Mouse (Mus musculus) limb, embryonic 12.5 days (tissue): ENCODE measurements around the gene Fkbp6. TPM values are rescaled to one million over a fixed set of nuclear protein-coding genes. Genes with fewer than 3 reads are reported as not detected.

ENCODE experiments used
- ATAC-seq: fragments of 200-750 bp; cut with Nextera tagmentation; 2 replicates; pipeline ENCODE4 v1.8.0; 2017; ENCODE audit warnings: low read depth, moderate TSS enrichment; ENCODE audit not compliant: insufficient number of reproducible peaks, insufficient read depth, low FRiP score, low TSS enrichment
- H3K27ac ChIP-seq: fragments of 300-500 bp; sonication (generic); 2 replicates; pipeline ENCODE4 v1.5.1; 2016; ENCODE audit warnings: mild to moderate bottlenecking, moderate library complexity
- H3K27me3 ChIP-seq: fragments of 300-500 bp; sonication (generic); 2 replicates; pipeline ENCODE4 v1.6.1; 2016; ENCODE audit warnings: mild to moderate bottlenecking, moderate library complexity
- H3K36me3 ChIP-seq: fragments of 300-500 bp; sonication (generic); 2 replicates; pipeline ENCODE4 v1.6.1; 2016; ENCODE audit warnings: mild to moderate bottlenecking, moderate library complexity
- H3K4me1 ChIP-seq: fragments of 300-500 bp; sonication (generic); replicated peaks from 2 replicates; pipeline ENCODE4 v1.6.1; 2016
- H3K4me2 ChIP-seq: fragments of 300-500 bp; sonication (generic); 2 replicates; pipeline ENCODE4 v1.6.1; 2016; ENCODE audit warnings: mild to moderate bottlenecking, moderate library complexity
- H3K4me3 ChIP-seq: fragments of 300-500 bp; sonication (generic); replicated peaks from 2 replicates; pipeline ENCODE4 v1.5.1; 2016; ENCODE audit warnings: mild to moderate bottlenecking
- H3K9ac ChIP-seq: fragments of 300-500 bp; sonication (generic); replicated peaks from 2 replicates; pipeline ENCODE4 v1.6.1; 2016; ENCODE audit warnings: mild to moderate bottlenecking, moderate library complexity
- H3K9me3 ChIP-seq: fragments of 300-500 bp; sonication (generic); 2 replicates; pipeline ENCODE4 v1.6.1; 2016; ENCODE audit warnings: mild to moderate bottlenecking, moderate library complexity
- WGBS: fragments of 180-500 bp; shearing (Covaris S2); methylation state at CpG from one replicate; pipeline ENCODE4 v1.1.7; 2016; 5-methylcytosine and 5-hydroxymethylcytosine counted together
- polyA plus RNA-seq: library from polyadenylated mRNA; unstranded; fragments of >200 nt; fragmentation: Nextera tagmentation; extraction: Ambion mirVana; gene quantifications from 2 replicates; pipeline ENCODE4 v1.2.1, GENCODE M21; 2016

Fkbp6 gene
- polyA plus RNA-seq, 1 experiment from 2014 or later: 0.16 TPM

DNA sequence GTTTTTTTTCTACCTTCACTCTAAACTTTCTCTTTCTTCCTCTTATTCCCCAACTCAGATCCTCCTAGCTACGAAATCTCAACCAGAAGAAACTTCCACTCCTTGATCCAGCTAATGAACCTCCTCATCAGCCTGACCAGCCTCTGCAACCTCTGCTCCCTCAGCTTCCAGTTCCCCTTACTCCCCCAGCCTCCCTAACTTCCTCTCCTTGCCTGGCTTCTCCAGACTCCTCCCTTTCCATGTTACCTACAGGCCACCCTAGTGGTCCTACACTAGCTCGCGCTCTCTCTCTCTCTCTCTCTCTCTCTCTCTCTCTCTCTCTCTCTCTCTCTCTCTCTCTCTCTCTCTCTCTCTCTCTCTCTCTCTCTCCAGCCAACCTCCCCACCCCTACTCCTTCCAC is 33.7 kb downstream of the Fkbp6 start:
- Histone ChIP-seq H3K27ac (no peak overlapping the region), H3K9me3 (no peaks in the 10 kb centered on the region), H3K4me3 (no peak overlapping the region), H3K4me1 (peaks cover 18% of the 10 kb centered on the region), H3K4me2 (no peak overlapping the region), H3K27me3 (peaks cover 6% of the 10 kb centered on the region; the same call in 1 of the 2 replicates), H3K9ac (no peak overlapping the region), H3K36me3 (no peaks in the 10 kb centered on the region)
- 71% methylated on average over 3 of the region's 3 CpGs for WGBS
- ATAC-seq: no peak

DNA sequence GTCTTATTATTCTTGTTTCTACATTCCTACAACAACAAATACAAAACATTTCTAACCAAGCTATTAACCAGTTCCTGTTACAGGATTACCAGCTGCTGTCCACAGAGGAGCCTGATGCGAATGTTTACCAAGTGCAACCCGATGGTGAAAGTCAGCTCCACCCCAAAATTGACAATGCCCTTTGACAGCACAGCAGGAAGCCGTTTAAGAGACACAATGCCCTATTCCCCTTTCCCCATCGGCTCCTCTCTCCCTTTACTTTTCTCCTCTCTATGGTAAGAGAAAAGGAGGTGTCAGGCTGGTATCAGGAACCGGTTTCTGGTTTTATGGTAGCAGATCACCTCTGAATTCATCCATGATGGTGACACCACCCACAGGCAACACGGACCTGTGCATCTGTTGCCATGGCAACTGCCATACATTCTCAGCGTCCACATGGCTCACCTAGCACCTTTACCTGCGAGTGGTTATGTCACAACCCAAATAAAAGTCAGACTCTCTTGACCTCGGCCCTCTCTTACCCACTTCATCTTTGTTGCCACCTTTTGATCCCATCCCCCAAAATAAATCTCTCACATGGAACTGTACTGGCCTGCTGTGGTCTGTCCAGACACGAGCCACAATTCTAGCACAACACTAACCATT is 43.4 kb downstream of the Fkbp6 start:
- H3K9me3 ChIP-seq: no peaks in the 10 kb centered on the region
- 53% methylated on average over 10 of the region's 10 CpGs for WGBS
- no peak for ATAC-seq

DNA sequence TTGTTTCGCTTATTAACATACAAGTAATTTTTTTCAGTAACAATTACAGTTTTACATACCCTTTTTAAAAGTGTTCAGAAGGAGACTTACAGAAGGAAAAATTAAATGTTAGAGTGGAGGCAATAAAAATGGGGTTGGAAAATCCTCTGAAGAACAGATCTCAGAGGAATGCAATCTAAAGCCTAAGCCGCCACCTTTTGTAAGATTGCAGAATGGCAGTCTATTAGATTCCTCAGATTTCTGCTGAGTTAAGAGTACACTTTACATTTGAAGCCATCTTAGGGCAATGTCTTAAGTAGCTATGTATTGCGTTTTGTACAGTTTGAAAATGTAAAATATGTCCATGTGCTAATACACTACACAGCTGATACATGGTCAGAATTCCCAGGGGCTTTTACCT is 47.4 kb downstream of the Fkbp6 start:
- no peak for ATAC-seq
- Histone ChIP-seq H3K4me2 (no peak overlapping the region), H3K36me3 (no peaks in the 10 kb centered on the region), H3K9me3 (no peaks in the 10 kb centered on the region), H3K4me1 (no peaks in the 10 kb centered on the region), H3K27me3 (no peaks in the 10 kb centered on the region), H3K4me3 (no peak overlapping the region), H3K27ac (no peak overlapping the region), H3K9ac (no peak overlapping the region)
- 80% methylated on average over 3 of the region's 3 CpGs for WGBS

More for the DNA sequence above, 43.4 kb downstream of the Fkbp6 start:
- Histone ChIP-seq H3K4me1 (0 out of 2 replicates have a peak, but pooled peaks cover under 1% of the 10 kb centered on the region), H3K9ac (no peak overlapping the region), H3K27me3 (peaks cover 12% of the 10 kb centered on the region), H3K36me3 (no peaks in the 10 kb centered on the region), H3K27ac (no peak overlapping the region), H3K4me2 (no peak overlapping the region), H3K4me3 (no peak overlapping the region)

DNA sequence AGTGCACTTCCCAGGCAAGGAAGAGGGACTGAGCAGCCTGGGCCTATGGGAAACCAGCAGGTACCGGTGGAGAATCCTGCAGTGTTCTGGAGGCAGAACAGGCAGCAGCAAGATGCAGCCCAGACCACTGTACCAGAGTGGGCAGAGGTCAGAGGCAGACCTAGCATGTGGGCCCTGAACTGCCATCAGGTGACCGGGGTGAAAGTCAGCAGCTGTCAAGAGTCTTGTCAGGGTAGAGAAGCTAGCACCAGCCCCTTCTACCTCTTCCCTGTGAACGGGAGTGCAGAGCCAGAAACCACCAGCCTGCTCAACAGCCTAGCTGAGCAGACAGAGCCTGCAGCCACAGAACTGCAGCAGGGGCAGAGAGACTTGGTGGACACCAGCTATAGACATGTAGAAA is 47.9 kb downstream of the Fkbp6 start:
- 30% methylated on average over 3 of the region's 3 CpGs for whole genome bisulfite sequencing
- H3K36me3 ChIP-seq: no peaks in the 10 kb centered on the region
- no peak for ATAC-seq
- no peak overlapping the region for H3K27ac ChIP-seq
- H3K4me2 ChIP-seq: no peak overlapping the region
- no peaks in the 10 kb centered on the region for H3K9me3 ChIP-seq
- H3K4me1 ChIP-seq: no peaks in the 10 kb centered on the region
- no peaks in the 10 kb centered on the region for H3K27me3 ChIP-seq
- no peak overlapping the region for H3K4me3 ChIP-seq
- no peak overlapping the region for H3K9ac ChIP-seq

DNA sequence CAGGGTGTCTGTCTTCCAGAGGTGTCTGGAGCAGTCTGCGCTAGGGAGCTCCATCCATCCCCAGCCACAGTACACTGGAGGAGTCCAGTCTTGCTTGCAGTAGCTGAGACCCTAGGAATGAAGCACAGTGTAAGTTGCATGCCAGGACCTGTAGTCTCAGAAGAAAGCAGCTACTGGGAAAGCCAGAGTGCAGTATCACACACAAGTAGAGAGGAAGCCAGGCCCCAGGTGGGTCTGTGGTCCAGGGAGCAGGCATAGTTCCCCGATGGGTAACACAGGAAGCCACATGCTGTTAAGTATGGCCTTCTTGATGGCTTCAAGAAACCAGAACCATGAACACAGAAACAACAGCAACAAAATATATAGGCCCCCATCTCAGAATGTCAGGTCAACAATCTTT is 57.8 kb downstream of the Fkbp6 start:
- no peak for ATAC-seq
- H3K9me3 ChIP-seq: no peaks in the 10 kb centered on the region
- no peak overlapping the region for H3K4me2 ChIP-seq
- no peaks in the 10 kb centered on the region for H3K36me3 ChIP-seq
- peaks cover 15% of the 10 kb centered on the region for H3K4me1 ChIP-seq
- H3K9ac ChIP-seq: no peak overlapping the region
- no peak overlapping the region for H3K4me3 ChIP-seq
- H3K27ac ChIP-seq: peak overlapping the region; percentile 35; the same call in 1 of the 2 replicates
- 65% methylated on average over 2 of the region's 2 CpGs for WGBS
- 0 out of 2 replicates have a peak, but pooled peaks cover 3% of the 10 kb centered on the region for H3K27me3 ChIP-seq

DNA sequence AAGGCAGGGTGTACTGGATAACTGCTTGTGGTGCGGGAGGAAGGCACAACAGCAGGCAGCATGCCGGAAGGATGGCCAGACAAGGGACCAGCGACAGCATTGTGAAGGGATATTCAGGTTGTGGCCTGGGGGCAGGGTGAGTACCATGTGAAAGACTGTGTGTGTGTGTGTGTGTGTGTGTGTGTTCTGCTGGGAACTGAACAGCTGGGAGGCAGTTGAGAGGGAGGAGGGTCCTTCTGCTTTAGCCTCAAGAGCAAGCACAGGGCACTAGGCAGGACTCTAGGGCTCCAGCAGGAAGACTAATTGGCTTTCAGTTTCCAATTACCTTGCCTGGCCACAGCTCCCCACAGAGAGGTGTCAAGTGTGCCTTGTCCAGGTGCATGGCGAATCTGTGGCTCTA is 58.7 kb downstream of the Fkbp6 start:
- H3K27ac ChIP-seq: 0 out of 2 replicates have a peak overlapping the region, but pooled peaks have one; percentile 53
- no peak for ATAC-seq
- 0 out of 2 replicates have a peak, but pooled peaks cover 3% of the 10 kb centered on the region for H3K27me3 ChIP-seq
- H3K4me1 ChIP-seq: peaks cover 15% of the 10 kb centered on the region
- 40% methylated on average over 4 of the region's 4 CpGs for WGBS
- no peaks in the 10 kb centered on the region for H3K36me3 ChIP-seq
- H3K4me2 ChIP-seq: no peak overlapping the region
- H3K9ac ChIP-seq: no peak overlapping the region
- no peak overlapping the region for H3K4me3 ChIP-seq
- H3K9me3 ChIP-seq: no peaks in the 10 kb centered on the region

DNA sequence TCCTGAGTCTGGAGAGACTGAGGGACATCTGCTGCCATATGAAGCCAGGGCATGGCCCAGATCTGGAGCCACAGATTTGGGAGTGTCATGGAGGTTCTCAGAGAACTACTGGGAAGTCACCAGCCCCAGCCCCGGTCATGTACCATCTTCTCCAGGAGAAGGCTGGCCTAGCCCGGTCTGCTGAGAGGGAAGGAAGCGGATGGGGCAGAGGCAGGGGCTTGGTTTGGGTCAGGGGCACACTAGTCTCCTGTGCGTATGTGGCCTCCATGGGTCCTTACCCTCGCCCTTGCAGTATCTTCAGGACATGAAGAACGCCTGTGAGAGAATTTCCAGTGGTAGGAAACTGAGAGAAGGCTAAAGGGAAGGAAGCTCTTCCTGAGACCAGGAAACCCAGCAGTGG is 59.1 kb downstream of the Fkbp6 start:
- Histone ChIP-seq H3K27me3 (0 out of 2 replicates have a peak, but pooled peaks cover 3% of the 10 kb centered on the region), H3K9me3 (no peaks in the 10 kb centered on the region), H3K36me3 (no peaks in the 10 kb centered on the region), H3K4me2 (no peak overlapping the region), H3K4me1 (peaks cover 15% of the 10 kb centered on the region), H3K27ac (peak overlapping the region; percentile 53; the same call in 1 of the 2 replicates), H3K4me3 (no peak overlapping the region), H3K9ac (no peak overlapping the region)
- no peak for ATAC-seq
- 78% methylated on average over 6 of the region's 6 CpGs for WGBS

DNA sequence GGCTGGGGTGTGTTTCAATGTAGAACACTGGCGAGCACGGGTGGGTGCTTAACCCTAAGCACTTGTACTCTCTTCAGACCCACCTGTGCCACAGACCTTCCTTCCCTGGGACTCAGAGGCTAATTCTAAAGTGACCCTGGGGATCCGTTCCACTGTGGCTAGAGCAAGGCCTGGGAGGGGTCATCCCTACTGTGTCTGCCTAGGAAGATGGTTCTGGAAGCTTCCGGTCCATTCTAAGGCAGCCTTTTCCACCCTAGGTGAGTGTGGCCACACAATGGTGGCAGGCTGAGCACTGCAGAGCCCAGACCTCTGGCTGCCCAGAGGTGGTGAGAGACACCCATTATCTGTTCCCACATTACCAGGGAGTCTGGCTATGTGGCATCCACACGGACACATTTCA is 62.9 kb downstream of the Fkbp6 start:
- H3K4me3 ChIP-seq: no peak overlapping the region
- H3K9ac ChIP-seq: no peak overlapping the region
- H3K4me1 ChIP-seq: peaks cover 13% of the 10 kb centered on the region
- ATAC-seq: no peak
- H3K27ac ChIP-seq: no peak overlapping the region
- H3K36me3 ChIP-seq: no peaks in the 10 kb centered on the region
- H3K27me3 ChIP-seq: 0 out of 2 replicates have a peak, but pooled peaks cover 3% of the 10 kb centered on the region
- H3K4me2 ChIP-seq: no peak overlapping the region
- no peaks in the 10 kb centered on the region for H3K9me3 ChIP-seq
- WGBS: 83% methylated on average over 5 of the region's 5 CpGs

DNA sequence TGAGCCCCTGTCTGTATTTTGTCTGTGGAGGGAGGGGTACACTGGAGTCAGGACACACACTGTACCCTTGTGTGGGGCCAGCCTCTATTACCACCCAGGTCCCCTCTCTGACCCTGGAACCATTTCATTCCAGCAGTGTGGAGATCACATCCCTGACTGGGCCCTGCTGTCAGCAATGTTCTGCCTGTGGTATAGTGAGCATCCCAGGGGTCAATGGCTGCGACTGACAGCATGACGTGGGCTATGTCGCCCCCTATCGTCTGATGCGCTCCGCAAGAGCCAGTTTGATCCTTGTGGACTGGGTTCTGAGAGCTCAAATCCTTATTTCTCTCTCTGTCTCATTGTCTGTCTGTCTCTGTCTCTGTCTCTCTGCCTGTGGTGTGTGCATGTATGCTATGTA is 63.7 kb downstream of the Fkbp6 start:
- no peaks in the 10 kb centered on the region for H3K9me3 ChIP-seq
- no peak overlapping the region for H3K27ac ChIP-seq
- H3K4me3 ChIP-seq: no peak overlapping the region
- H3K4me2 ChIP-seq: no peak overlapping the region
- peaks cover 5% of the 10 kb centered on the region for H3K4me1 ChIP-seq
- H3K36me3 ChIP-seq: no peaks in the 10 kb centered on the region
- WGBS: 2% methylated on average over 6 of the region's 6 CpGs
- ATAC-seq: peak; percentile 46; the same call in 1 of the 2 replicates
- H3K27me3 ChIP-seq: 0 out of 2 replicates have a peak, but pooled peaks cover 3% of the 10 kb centered on the region
- H3K9ac ChIP-seq: no peak overlapping the region

DNA sequence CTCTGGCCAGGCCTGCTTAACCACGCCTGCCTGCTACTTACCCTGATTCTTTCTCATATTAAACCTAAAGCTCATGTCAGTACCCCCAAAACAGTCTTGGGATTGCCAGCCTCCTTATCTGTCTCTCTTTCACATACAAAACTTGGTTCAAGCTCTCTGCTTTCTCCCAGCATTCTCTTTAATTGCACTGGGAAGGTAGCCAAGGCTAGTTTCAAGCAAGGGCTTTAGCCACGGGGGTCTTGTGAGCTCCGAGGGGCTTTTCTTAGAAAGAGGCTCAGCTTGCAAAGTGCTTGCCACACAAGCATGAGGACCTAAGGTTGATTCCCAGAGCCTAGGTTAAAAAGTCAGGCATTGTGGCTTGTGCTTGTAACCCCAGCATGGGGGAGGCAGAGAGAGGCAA is 64.6 kb downstream of the Fkbp6 start:
- no peak overlapping the region for H3K4me3 ChIP-seq
- 0 out of 2 replicates have a peak overlapping the region, but pooled peaks have one; percentile 4 for H3K27ac ChIP-seq
- H3K36me3 ChIP-seq: no peaks in the 10 kb centered on the region
- no peak overlapping the region for H3K9ac ChIP-seq
- no peak overlapping the region for H3K4me2 ChIP-seq
- H3K4me1 ChIP-seq: peaks cover 8% of the 10 kb centered on the region
- 0 out of 2 replicates have a peak, but pooled peaks cover 3% of the 10 kb centered on the region for H3K27me3 ChIP-seq
- ATAC-seq: no peak
- no peaks in the 10 kb centered on the region for H3K9me3 ChIP-seq
- WGBS: 65% methylated on average over 3 of the region's 3 CpGs

DNA sequence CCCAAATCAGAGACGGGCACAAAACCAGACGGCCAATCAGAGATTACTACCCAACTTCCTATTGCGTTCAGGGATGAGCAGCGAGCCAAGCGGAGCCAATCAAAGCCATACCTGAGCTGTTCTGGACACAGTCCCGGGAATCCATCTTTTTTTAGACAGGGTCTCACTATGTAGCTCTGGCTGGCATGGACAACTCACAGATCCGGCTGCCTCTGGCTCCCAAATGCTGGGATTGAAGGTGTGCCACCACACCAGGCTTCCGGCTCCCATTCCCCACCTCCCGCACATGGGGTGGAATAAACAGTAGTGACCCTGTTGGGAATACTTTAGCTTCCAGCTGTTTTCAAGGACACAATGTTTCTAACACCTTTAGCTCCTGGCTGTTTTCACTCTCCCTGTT is 69.6 kb downstream of the Fkbp6 start:
- peak overlapping the region; percentile 64; the same call in 1 of the 2 replicates for H3K27ac ChIP-seq

DNA sequence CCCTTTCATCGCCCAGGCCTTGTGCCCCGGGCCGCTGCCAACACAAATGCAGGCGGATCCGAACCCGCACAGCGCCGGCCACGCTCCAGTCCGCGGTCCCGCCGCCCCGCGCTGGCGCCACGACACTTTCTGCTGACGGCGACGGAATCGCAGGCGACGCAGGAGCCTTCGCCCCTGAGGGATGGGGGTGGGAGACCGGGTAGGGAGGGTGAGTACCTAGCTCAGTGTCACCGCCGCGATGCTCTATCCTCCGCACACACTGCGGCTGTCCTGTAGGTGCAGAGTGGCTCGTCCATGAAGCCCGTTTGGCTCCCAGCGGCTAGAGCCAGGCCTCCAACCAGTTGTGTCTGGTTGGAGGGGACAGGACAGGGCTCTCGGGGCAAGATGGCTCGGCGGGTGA is 73.2 kb downstream of the Fkbp6 start:
- Histone ChIP-seq H3K4me2 (peak overlapping the region; percentile 54), H3K9me3 (no peaks in the 10 kb centered on the region), H3K9ac (peak overlapping the region; percentile 51), H3K27me3 (peaks cover 26% of the 10 kb centered on the region), H3K27ac (peak overlapping the region; percentile 80), H3K36me3 (no peaks in the 10 kb centered on the region), H3K4me1 (peaks cover 46% of the 10 kb centered on the region), H3K4me3 (peak overlapping the region; percentile 28)
- ATAC-seq: no peak
- WGBS: 3% methylated on average over 36 of the region's 36 CpGs

More for the DNA sequence above, 69.6 kb downstream of the Fkbp6 start:
- ATAC-seq: no peak
- Histone ChIP-seq H3K9ac (no peak overlapping the region), H3K4me1 (peaks cover 30% of the 10 kb centered on the region), H3K4me3 (no peak overlapping the region), H3K4me2 (no peak overlapping the region), H3K9me3 (no peaks in the 10 kb centered on the region), H3K27me3 (peaks cover 26% of the 10 kb centered on the region), H3K36me3 (no peaks in the 10 kb centered on the region)
- WGBS: 64% methylated on average over 9 of the region's 9 CpGs
